Mouse (Mus musculus) 3134 (cell line): Measurements from ENCODE around the gene Usf2.
"Not testable (repeated sequence)": the region's sequence is repeated elsewhere in the genome, so short reads cannot be mapped to it uniquely, and the experiment has no call there.

Experiments used
- DNase-seq: peaks from one replicate; pipeline ENCODE4 v3.0.0-alpha.2; 2011; ENCODE audit warnings: low spot score; ENCODE audit not compliant: insufficient read length; ENCODE audit errors: extremely low read depth

Gene Usf2

GRCm38 (mm10) chr7:30922490-30922889, 34.1 kb downstream of the Usf2 start:
- not testable (repeated sequence) for DNase-seq

- DNase-seq, result no peak
These were observed 36.4 kb downstream of the Usf2 start for GRCm38 (mm10) chr7:30920217-30920616.

GRCm38 (mm10) chr7:30917219-30917618, 39.4 kb downstream of the Usf2 start:
- DNase-seq, result no peak

- DNase-seq, result no peak
These were observed 39.9 kb downstream of the Usf2 start for GRCm38 (mm10) chr7:30916713-30917112.

- no peak for DNase-seq
These were observed 41.9 kb downstream of the Usf2 start, which contains the start of gene Mag for GRCm38 (mm10) chr7:30914732-30915131. Gene Mag (minus strand): TSS chr7:30914873.

- no peak for DNase-seq
These were observed 46.8 kb downstream of the Usf2 start for GRCm38 (mm10) chr7:30909773-30910172.

- DNase-seq, result no peak
These were observed 47.6 kb downstream of the Usf2 start for GRCm38 (mm10) chr7:30908992-30909431.

GRCm38 (mm10) chr7:30908277-30908991, 48.2 kb downstream of the Usf2 start:
- no peak for DNase-seq

GRCm38 (mm10) chr7:30904042-30904441, 52.6 kb downstream of the Usf2 start:
- no peak for DNase-seq
